Mouse (Mus musculus): ENCODE measurements around the gene Fbn1.

DNA sequence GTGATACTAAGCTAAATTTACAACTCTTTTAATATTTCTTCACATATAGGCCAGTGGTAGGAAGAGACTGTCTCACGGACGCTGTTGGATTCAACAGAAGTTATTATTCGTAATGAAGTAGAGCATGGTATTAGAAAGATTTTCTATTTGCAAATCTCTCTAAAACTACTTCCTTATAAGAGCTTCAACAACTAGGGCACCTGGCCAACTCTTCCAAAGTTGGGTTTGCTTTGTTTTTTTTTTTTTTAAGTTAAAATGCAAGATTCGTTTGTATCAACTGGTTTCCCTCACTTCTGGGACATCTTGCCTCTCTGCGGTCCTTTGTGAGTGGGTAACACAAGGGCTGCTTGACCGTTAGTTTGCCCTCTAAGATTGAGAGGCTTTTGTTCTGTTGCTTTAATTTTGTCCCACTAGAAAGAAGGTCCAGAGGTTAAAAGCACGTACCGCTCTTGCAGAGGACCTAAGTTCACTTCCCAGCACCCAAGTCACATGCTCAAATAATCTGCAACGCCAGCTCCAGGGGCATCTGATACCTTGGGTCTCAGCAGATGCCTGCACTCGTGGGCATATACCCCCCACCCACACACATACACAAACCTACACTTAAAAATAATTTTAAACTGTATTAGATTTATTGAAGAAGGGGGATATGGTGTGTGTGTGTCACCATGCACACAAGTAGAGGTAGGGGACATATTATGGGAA, 91.1 kb downstream of the Fbn1 start:
- no peak for TF ChIP-seq CTCF (IDR thresholded peaks at IDR 0.05; ENCODE audit: insufficient read depth, low read length)
- TF ChIP-seq POLR2A (IDR thresholded peaks at IDR 0.05; ENCODE audit: borderline replicate concordance, extremely low read depth, low read depth, low read length) = no peak

All from lung, adult 2 months (tissue).